Mouse (Mus musculus): ENCODE results near the gene B4galnt1.
"Not testable (repeated sequence)": the region's sequence is repeated elsewhere in the genome, so short reads cannot be mapped to it uniquely, and the experiment has no call there.

B4galnt1 gene

GRCm38 (mm10) chr10:127187371-127188078, 22.5 kb downstream of the B4galnt1 start:
- CTCF ChIA-PET, result interaction anchor here in 2 of 4 experiments (1.7 to 2.0 kb wide), 2 partner anchors 17 to 28 kb away, joined by 3 to 4 read pairs; no protein-coding TSS in a partner anchor

DNA sequence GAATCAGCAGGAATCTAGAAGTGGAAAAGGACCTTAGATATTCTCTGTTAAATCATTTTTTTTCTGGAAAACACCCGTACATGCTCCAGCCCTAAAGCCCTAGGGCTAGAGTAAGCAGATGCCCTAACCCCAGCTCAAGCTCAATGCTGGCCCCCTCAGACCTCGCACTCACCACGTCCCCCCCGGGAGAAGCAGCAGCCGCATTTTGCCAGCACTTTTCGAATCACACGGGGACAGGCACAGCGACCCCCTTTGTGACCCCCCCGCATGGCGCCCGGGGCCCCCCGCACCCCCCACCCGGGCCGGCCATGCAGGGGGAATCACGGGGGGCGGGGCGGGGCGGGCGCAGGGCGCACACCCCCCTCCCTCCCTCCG, 23.0 kb downstream of the B4galnt1 start:
- ChIA-PET POLR2A (interaction anchor here in 3 of 4 experiments (0.7 to 2.6 kb wide), 18 partner anchors 8 to 151 kb away, joined by 3 to 9 read pairs (median 4); partner anchors contain the start of genes Pip4k2c (in 2 of the 3) and Slc26a10 (in 1 of the 3)), CTCF (interaction anchor here in 1 of 4 experiments (2.0 kb wide), 1 partner anchor 27 kb away, joined by 4 read pairs; no protein-coding TSS in a partner anchor)

More at GRCm38 (mm10) chr10:127187371-127188078, 22.5 kb downstream of the B4galnt1 start:
- POLR2A ChIA-PET, result interaction anchor here in 3 of 4 experiments (0.6 to 4.1 kb wide), 18 partner anchors 7 to 217 kb away, joined by 3 to 14 read pairs (median 4); partner anchors contain the start of genes Pip4k2c (in 2 of the 3) and Slc26a10 (in 1 of the 3)

DNA sequence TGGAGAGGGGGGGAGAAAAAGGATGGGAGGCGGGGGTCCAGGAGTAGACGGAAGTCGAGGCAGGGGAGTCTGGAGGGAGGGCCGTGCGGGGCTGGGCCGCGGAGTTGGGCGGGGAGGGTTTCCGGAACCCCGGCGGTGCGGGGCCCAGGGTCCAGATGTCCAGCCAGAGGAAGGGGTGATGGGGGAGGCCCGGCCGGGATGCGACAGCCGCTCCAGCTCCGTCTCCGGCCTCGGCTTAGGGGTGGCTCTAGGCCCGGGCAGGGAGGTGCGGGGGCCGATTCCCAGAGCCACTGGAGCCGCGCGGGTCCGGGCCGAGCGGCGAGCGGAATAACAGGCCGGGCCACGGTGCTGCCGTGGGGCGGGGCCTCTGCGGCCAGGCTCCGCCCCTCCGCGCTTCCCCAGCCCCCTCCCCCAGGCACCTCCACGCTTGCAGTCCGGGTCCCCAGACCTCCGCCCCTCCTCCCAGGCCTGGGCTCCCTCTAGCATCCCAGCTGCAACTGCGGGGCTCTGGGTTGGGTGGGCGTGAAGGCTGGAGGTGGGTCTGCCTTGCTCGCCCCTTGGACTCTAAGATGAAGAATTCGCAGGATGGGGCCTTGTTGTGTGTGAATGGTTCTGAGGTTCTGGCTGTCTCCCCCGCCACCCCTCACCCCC, 23.6 kb downstream of the B4galnt1 start:
- ChIA-PET POLR2A (interaction anchor here in 3 of 4 experiments (0.6 to 3.6 kb wide), 17 partner anchors 8 to 95 kb away, joined by 3 to 13 read pairs (median 4); partner anchors contain the start of genes Pip4k2c (in 3 of the 3), Os9 (in 1 of the 3) and Slc26a10 (in 1 of the 3)), CTCF (interaction anchor here in 2 of 4 experiments (0.7 to 2.0 kb wide), 3 partner anchors 17 to 137 kb away, joined by 3 to 4 read pairs (median 3); no protein-coding TSS in a partner anchor)

GRCm38 (mm10) chr10:127189116-127189650, 24.2 kb downstream of the B4galnt1 start:
- CTCF ChIA-PET, result interaction anchor here in 2 of 4 experiments (0.7 to 1.0 kb wide), 2 partner anchors 18 to 138 kb away, joined by 3 read pairs; no protein-coding TSS in a partner anchor
- POLR2A ChIA-PET, result interaction anchor here in 3 of 4 experiments (0.6 to 3.6 kb wide), 13 partner anchors 9 to 94 kb away, joined by 3 to 13 read pairs (median 4); partner anchors contain the start of genes Pip4k2c (in 2 of the 3) and Os9 (in 1 of the 3)

DNA sequence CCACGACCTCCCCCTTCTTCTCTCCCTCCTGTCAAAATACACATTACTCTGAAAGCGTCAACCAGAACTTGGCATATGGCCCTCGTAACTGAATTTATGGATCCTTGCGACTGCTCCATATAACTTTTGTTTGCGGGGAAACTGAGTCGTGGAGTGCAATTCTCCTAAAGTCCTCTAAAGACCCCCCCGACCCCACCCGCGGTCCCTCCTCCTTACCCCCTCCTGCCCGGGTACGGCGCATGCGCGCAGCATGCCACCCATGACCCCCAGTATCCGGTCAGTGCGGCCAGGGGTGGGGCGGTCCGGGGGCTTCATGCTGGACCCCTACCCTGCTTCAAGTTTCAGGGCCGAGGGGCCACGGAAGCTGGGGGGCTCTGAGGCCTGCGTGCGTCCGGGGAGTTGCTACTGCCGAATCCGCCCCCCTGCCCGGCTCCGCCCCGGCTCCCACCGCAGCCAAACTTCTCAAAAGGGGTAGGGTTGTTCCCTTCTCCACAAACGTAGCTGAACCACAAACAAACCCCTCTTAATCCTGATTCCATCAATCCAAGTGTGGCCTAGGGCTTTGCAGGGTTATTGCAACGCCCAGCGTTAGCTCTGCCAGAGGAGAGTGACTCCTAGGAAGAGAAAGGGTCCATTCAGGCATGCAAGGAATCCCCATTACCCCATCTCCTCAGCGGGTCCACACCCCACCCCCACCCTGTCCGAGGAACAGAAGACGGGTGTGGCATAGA, 24.8 kb downstream of the B4galnt1 start, which contains the start of gene Arhgef25:
TSS of gene Arhgef25 (minus strand) at position 433 of the 731 bp plus-strand sequence.
- ChIA-PET POLR2A (interaction anchor here (0.6 to 3.6 kb wide), 25 partner anchors 9 to 262 kb away, joined by 3 to 14 read pairs (median 4); partner anchors contain the start of genes Pip4k2c (in 3 of the 4) and Slc26a10 (in 1 of the 4)), CTCF (interaction anchor here (0.6 to 1.4 kb wide), 8 partner anchors 19 to 134 kb away, joined by 3 to 7 read pairs (median 3); partner anchors contain the start of gene Mars (in 1 of the 4))

- POLR2A ChIA-PET, result interaction anchor here (0.6 to 3.6 kb wide), 25 partner anchors 9 to 263 kb away, joined by 3 to 14 read pairs (median 4); partner anchors contain the start of genes Pip4k2c (in 2 of the 4) and Slc26a10 (in 1 of the 4)
- CTCF ChIA-PET, result interaction anchor here (0.6 to 1.4 kb wide), 9 partner anchors 20 to 133 kb away, joined by 3 to 7 read pairs (median 3); partner anchors contain the start of gene Mars (in 1 of the 4)
These were observed 25.6 kb downstream of the B4galnt1 start for GRCm38 (mm10) chr10:127190398-127191190.

- ChIA-PET CTCF (interaction anchor here in 2 of 4 experiments (0.6 to 1.4 kb wide), 2 partner anchors 21 to 26 kb away, joined by 3 to 7 read pairs; no protein-coding TSS in a partner anchor), POLR2A (interaction anchor here in 3 of 4 experiments (0.9 to 3.6 kb wide), 18 partner anchors 8 to 99 kb away, joined by 3 to 14 read pairs (median 5); partner anchors contain the start of genes Pip4k2c (in 2 of the 3) and Slc26a10 (in 1 of the 3))
These were observed 26.4 kb downstream of the B4galnt1 start for GRCm38 (mm10) chr10:127191191-127192056.

DNA sequence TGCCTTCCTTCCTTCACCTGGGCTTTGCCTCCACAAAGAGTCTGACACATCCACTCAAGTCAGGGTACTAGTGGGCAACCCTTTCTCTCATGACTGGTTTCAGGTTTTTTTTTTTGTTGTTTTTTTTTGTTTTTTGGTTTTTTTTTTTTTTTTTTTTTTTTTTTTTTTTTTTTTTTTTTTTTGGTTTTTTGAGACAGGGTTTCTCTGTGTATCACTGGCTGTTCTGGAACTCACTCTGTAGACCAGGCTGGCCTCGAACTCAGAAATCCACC, 27.0 kb downstream of the B4galnt1 start:
- POLR2A ChIA-PET, result interaction anchor here in 1 of 4 experiments (1.3 to 3.6 kb wide), 6 partner anchors 9 to 98 kb away, joined by 3 to 14 read pairs (median 8); partner anchors contain the start of gene Pip4k2c
- CTCF ChIA-PET, result not testable (repeated sequence)

DNA sequence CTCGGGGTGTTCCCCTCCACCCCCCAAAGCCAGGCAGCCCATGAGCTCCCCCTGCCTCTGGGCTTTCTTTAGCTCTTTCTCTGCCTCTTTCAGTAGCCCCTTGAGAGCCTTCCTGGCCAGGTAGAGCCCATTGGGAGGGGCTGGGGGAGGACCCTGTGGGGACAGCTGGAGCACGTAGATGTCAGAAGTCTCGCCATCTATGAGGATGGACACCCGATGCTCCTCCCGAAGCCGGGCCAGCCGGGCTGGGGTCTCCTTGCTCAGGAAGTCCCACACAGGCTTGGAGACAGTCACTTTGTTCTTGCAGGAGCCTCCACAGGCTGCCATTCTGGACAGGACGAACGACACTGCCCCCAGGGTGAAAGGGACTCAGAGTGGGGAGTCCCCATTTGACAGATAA, 28.0 kb downstream of the B4galnt1 start:
- ChIA-PET CTCF (no interaction called here), POLR2A (interaction anchor here in 2 of 4 experiments (0.7 to 3.4 kb wide), 9 partner anchors 8 to 88 kb away, joined by 3 to 27 read pairs (median 9); partner anchors contain the start of gene Pip4k2c (in 2 of the 2))

DNA sequence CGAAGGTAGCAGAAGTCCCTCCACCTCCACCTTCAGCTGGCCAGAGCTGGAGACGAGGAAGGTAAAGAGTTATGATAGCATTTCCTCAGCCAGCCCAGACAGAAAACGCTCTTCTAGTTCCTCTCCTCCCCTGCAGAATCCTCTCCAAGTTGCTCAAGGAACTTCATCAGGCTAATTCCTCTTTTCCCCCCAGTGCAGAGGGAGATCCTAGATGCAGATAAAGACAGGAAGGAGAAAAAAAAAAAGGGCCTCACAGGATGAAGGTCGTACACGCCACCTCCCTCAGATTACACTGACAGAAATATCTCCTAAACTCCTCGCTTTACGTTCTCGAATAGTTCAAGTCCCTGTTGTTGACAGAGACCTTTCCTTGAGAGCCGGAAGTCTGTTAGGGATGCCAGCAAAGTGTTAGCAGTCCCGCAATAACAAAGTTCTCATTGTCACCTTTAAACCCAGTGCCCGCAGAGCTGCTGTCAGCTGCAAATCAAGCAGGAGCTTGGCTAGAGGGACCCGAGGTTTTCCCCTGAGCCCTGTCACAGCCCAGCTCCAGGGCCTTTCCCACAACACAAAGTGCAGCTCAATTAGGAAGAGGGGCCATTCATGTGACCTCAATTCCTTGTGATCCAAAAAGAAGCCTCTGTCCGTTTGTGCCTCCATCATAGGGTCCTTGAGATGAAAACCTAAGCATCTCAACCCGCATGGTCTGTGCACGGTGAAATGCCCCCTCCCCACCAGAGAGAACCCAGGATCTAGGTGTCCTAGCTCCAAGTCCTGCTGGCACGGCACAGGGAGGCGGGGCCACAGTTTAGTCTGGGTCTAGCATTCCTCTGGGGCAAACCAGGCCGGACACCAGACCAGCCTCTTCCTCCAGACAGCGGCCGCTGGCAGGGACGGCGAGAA, 29.7 kb downstream of the B4galnt1 start:
- CTCF ChIA-PET, result interaction anchor here in 2 of 4 experiments (0.5 to 1.3 kb wide), 8 partner anchors 8 to 1551 kb away, joined by 3 to 6 read pairs (median 3); no protein-coding TSS in a partner anchor
- POLR2A ChIA-PET, result interaction anchor here (0.6 to 3.4 kb wide), 31 partner anchors 9 to 459 kb away, joined by 3 to 27 read pairs (median 4); partner anchors contain the start of genes Pip4k2c (in 3 of the 4) and Slc26a10 (in 1 of the 4)

DNA sequence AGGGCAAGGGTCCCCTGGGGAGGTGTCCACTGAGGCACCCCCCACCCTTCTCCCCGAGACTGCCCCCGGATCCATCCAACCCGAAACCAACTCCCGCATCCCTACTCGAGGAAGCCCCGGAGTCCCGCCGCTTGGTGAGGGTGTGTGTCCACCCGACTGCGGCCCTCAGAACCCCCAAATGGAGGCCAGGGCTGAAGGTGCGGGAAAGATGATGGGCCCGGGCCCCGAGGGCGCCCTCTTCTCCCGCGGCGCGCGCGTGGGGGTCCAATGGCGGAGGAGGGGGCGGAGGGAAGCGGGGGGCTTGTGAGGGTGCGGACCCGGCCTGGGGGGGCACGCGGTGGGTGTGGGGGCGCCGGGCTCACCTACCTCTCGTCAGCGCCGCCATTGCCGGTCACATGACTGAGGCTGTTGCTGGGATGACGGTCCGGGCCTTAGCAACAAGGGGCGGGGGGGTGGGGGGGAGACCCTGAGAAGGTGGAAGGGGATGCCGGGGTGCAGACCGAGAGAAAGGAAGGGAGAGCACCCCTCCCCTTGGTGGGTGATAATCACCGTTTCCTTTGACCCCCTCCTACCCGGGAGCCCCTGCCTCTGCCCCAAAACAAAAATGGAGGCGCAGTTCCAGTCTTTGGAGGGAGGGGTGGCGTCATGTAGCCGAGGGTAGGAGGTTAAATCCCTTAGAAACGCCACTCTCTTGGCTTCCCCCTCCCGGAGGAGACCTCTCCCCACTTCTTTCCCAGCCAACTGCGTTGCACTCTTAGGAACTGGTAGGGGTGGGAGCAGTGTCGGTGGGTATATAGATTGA, 30.5 kb downstream of the B4galnt1 start, which contains the start of gene Dtx3:
TSS of gene Dtx3 (minus strand) at position 401 of the 802 bp plus-strand sequence.
- ChIA-PET POLR2A (interaction anchor here in 3 of 4 experiments (0.7 to 7.9 kb wide), 28 partner anchors 8 to 144 kb away, joined by 3 to 71 read pairs (median 5); partner anchors contain the start of genes Pip4k2c (in 3 of the 3), Slc26a10 (in 1 of the 3) and Tspan31 (in 1 of the 3)), CTCF (interaction anchor here in 3 of 4 experiments (0.6 to 1.9 kb wide), 7 partner anchors 9 to 1550 kb away, joined by 3 to 6 read pairs (median 4); no protein-coding TSS in a partner anchor)

- CTCF ChIA-PET, result interaction anchor here in 2 of 4 experiments (0.7 to 1.9 kb wide), 4 partner anchors 26 to 136 kb away, joined by 3 to 7 read pairs (median 6); no protein-coding TSS in a partner anchor
- POLR2A ChIA-PET, result interaction anchor here in 3 of 4 experiments (0.6 to 7.9 kb wide), 17 partner anchors 8 to 453 kb away, joined by 3 to 71 read pairs (median 5); partner anchors contain the start of genes Pip4k2c (in 2 of the 3), Slc26a10 (in 1 of the 3) and Tspan31 (in 1 of the 3)
These were observed 31.4 kb downstream of the B4galnt1 start for GRCm38 (mm10) chr10:127196392-127196791.

DNA sequence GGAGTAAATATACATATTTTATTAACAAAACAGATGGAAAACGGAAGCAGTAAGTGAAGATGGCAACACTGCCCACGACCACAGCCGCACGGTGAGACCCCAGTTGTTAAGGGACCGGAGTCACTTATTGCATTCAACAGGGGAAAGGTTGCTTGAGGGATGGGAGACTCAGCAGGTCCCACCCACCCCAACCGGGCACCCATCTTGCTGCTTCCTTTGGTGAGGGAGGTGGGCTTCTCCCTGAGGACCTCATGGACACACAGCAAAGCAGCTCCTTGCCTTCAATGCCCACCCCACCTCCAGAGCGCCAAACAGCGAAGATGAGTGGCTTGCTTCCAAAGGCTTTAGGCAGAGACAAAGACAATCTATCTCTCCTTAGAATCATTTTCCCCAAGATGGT, 32.1 kb downstream of the B4galnt1 start:
- POLR2A ChIA-PET, result interaction anchor here in 3 of 4 experiments (0.9 to 7.9 kb wide), 15 partner anchors 13 to 145 kb away, joined by 3 to 71 read pairs (median 4); partner anchors contain the start of genes Pip4k2c (in 3 of the 3), Gli1 (in 1 of the 3), Mars (in 1 of the 3) and Slc26a10 (in 1 of the 3)
- CTCF ChIA-PET, result interaction anchor here in 2 of 4 experiments (0.9 to 1.9 kb wide), 3 partner anchors 12 to 27 kb away, joined by 3 to 6 read pairs (median 6); no protein-coding TSS in a partner anchor

Measured in embryonic stem cell, embryonic (primary cell).